Mouse (Mus musculus) G1E (cell line): ENCODE data around the gene Pear1. TPM values are rescaled to one million over a fixed set of nuclear protein-coding genes. Genes with fewer than 3 reads are reported as not detected.

Experiments used
- ATAC-seq: 2 replicates; pipeline ENCODE4 v1.8.0; 2016; ENCODE audit warnings: mild to moderate bottlenecking; ENCODE audit not compliant: insufficient number of reproducible peaks, poor library complexity, low FRiP score, severe bottlenecking; ENCODE audit errors: extremely low read depth
- DNase-seq: peaks from one replicate; pipeline ENCODE4 v3.0.0; 2012; ENCODE audit warnings: low spot score
- H3K27me3 ChIP-seq: 2 replicates; pipeline ENCODE4 v1.6.1; 2012; ENCODE audit warnings: mild to moderate bottlenecking, low read length, inconsistent platforms; ENCODE audit not compliant: insufficient read depth
- H3K36me3 ChIP-seq: replicated peaks from 2 replicates; pipeline ENCODE3; 2012; ENCODE audit warnings: mild to moderate bottlenecking, inconsistent platforms
- H3K4me1 ChIP-seq: 2 replicates; pipeline ENCODE4 v1.6.1; 2012; ENCODE audit warnings: low read depth, low read length, inconsistent platforms, mixed read lengths; ENCODE audit not compliant: insufficient read depth
- H3K4me3 ChIP-seq: 2 replicates; pipeline ENCODE4 v1.5.1; 2012; ENCODE audit warnings: low read depth, mild to moderate bottlenecking, inconsistent platforms, low read length, moderate library complexity, mixed read lengths
- H3K9me3 ChIP-seq: replicated peaks from 2 replicates; pipeline ENCODE4 v1.6.1; 2012; ENCODE audit warnings: inconsistent platforms
- CTCF ChIP-seq: IDR thresholded peaks from 2 replicates; pipeline ENCODE4 v1.5.1; 2012; ENCODE audit warnings: low read depth, low read length, inconsistent platforms, mixed read lengths
- GATA1 ChIP-seq: IDR thresholded peaks from 2 replicates; pipeline ENCODE4 v1.6.1; 2012; ENCODE audit warnings: borderline replicate concordance, low read length, inconsistent platforms, mixed read lengths
- GATA2 ChIP-seq: IDR thresholded peaks from 2 replicates; pipeline ENCODE4 v1.6.1; 2012; ENCODE audit warnings: low read depth, low read length, inconsistent platforms, borderline replicate concordance
- POLR2AphosphoS5 ChIP-seq: IDR thresholded peaks from 2 replicates; pipeline ENCODE4 v1.6.1; 2012; ENCODE audit warnings: low read depth, low read length, inconsistent platforms; ENCODE audit not compliant: insufficient replicate concordance
- TAL1 ChIP-seq: conservative IDR thresholded peaks from 2 replicates; pipeline ENCODE4 v1.6.1; 2012; ENCODE audit warnings: low read depth, low read length, inconsistent platforms, mixed read lengths
- polyA plus RNA-seq: library from polyadenylated mRNA; stranded (reverse); fragments of >175 nt; gene quantifications from 2 replicates; pipeline ENCODE4 v1.2.3, GENCODE M21; 2012
- total RNA-seq, 2 experiments: library from RNA; stranded (forward) in 1 of 2; stranded (reverse) in 1 of 2; fragments of 200-1000 nt in 1 of 2; fragments of >200 nt in 1 of 2; fragmentation: Nextera tagmentation in 1 of 2; gene quantifications; 2 replicates each; pipeline ENCODE4 v1.2.3; 2014 to 2017

The Pear1 gene
- total and polyA plus RNA-seq, 3 experiments: 0.05 TPM; not detected in 2

- no peak overlapping the region for H3K4me3 ChIP-seq
- DNase-seq (no peak), ATAC-seq (no peak)
- TF ChIP-seq CTCF: no peak
- TF ChIP-seq GATA2: no peak
- no peak for TF ChIP-seq GATA1
- no peak for TF ChIP-seq TAL1
- TF ChIP-seq POLR2AphosphoS5: no peak
- H3K36me3 ChIP-seq: peaks cover 90% of the 10 kb centered on the region
- H3K27me3 ChIP-seq: no peaks in the 10 kb centered on the region
- no peaks in the 10 kb centered on the region for H3K9me3 ChIP-seq
- H3K4me1 ChIP-seq: no peaks in the 10 kb centered on the region
These were observed 91.0 kb downstream of the Pear1 start for GRCm38 (mm10) chr3:87733098-87733497.

- TF ChIP-seq GATA1 (no peak), GATA2 (no peak), TAL1 (no peak), CTCF (no peak), POLR2AphosphoS5 (no peak)
- Histone ChIP-seq H3K27me3 (no peaks in the 10 kb centered on the region), H3K4me3 (no peak overlapping the region), H3K9me3 (no peaks in the 10 kb centered on the region), H3K36me3 (peaks cover 89% of the 10 kb centered on the region), H3K4me1 (no peaks in the 10 kb centered on the region)
- DNase-seq: no peak
- no peak for ATAC-seq
These were observed 95.4 kb downstream of the Pear1 start for GRCm38 (mm10) chr3:87728696-87729095.

GRCm38 (mm10) chr3:87726191-87726590 is 97.9 kb downstream of the Pear1 start:
- no peaks in the 10 kb centered on the region for H3K27me3 ChIP-seq
- no peak overlapping the region for H3K4me3 ChIP-seq
- H3K9me3 ChIP-seq: no peaks in the 10 kb centered on the region
- ATAC-seq (no peak), DNase-seq (no peak)
- H3K4me1 ChIP-seq: no peaks in the 10 kb centered on the region
- TF ChIP-seq CTCF (no peak), GATA2 (no peak), TAL1 (no peak), POLR2AphosphoS5 (no peak), GATA1 (no peak)
- H3K36me3 ChIP-seq: peaks cover 85% of the 10 kb centered on the region

- Histone ChIP-seq H3K36me3 (peaks cover 86% of the 10 kb centered on the region), H3K4me3 (no peak overlapping the region), H3K9me3 (no peaks in the 10 kb centered on the region), H3K27me3 (no peaks in the 10 kb centered on the region), H3K4me1 (no peaks in the 10 kb centered on the region)
- no peak for ATAC-seq
- TF ChIP-seq POLR2AphosphoS5 (no peak), GATA2 (no peak), GATA1 (no peak), CTCF (no peak), TAL1 (no peak)
- no peak for DNase-seq
These were observed 98.5 kb downstream of the Pear1 start for GRCm38 (mm10) chr3:87725396-87726160.

- Histone ChIP-seq H3K9me3 (no peaks in the 10 kb centered on the region), H3K4me1 (no peaks in the 10 kb centered on the region), H3K4me3 (no peak overlapping the region), H3K27me3 (no peaks in the 10 kb centered on the region), H3K36me3 (peaks cover 78% of the 10 kb centered on the region)
- no peak for DNase-seq
- no peak for ATAC-seq
- TF ChIP-seq GATA1 (no peak), TAL1 (no peak), CTCF (no peak), GATA2 (no peak), POLR2AphosphoS5 (no peak)
These were observed 99.5 kb downstream of the Pear1 start for GRCm38 (mm10) chr3:87724556-87724955.

- no peaks in the 10 kb centered on the region for H3K4me1 ChIP-seq
- no peak overlapping the region for H3K4me3 ChIP-seq
- DNase-seq (no peak), ATAC-seq (no peak)
- TF ChIP-seq CTCF (no peak), TAL1 (no peak), GATA2 (no peak), POLR2AphosphoS5 (no peak), GATA1 (no peak)
- H3K27me3 ChIP-seq: no peaks in the 10 kb centered on the region
- H3K9me3 ChIP-seq: no peaks in the 10 kb centered on the region
- peaks cover 67% of the 10 kb centered on the region for H3K36me3 ChIP-seq
These were observed 105.6 kb downstream of the Pear1 start for GRCm38 (mm10) chr3:87718525-87718924.

Other genes with a start within 250 kb of the Pear1 start
- gene Arhgef11, start 206.7 kb downstream of the Pear1 start, total RNA-seq (2014; fragmentation: Nextera tagmentation): 11.4 and 14.4 TPM in 2 replicates
- 9.4 and 14.5 TPM in 2 replicates for gene Arhgef11, start 206.7 kb downstream of the Pear1 start, total RNA-seq (2017)
- gene Arhgef11, start 206.7 kb downstream of the Pear1 start, polyA plus RNA-seq: 3.2 and 5.1 TPM in 2 replicates
- gene Lrrc71, start 75.7 kb downstream of the Pear1 start, total RNA-seq (2014; fragmentation: Nextera tagmentation): not detected in 2 replicates
- gene Lrrc71, start 75.7 kb downstream of the Pear1 start, total RNA-seq (2017): 0.23 and 0.33 TPM in 2 replicates
- gene Lrrc71, start 75.7 kb downstream of the Pear1 start, polyA plus RNA-seq: not detected in 2 replicates
- gene Ntrk1, start 29.1 kb downstream of the Pear1 start, total RNA-seq (2014; fragmentation: Nextera tagmentation): not detected in 2 replicates
- gene Ntrk1, start 29.1 kb downstream of the Pear1 start, total RNA-seq (2017): not detected in 2 replicates
- gene Ntrk1, start 29.1 kb downstream of the Pear1 start, polyA plus RNA-seq: not detected in 2 replicates
- not detected in 2 replicates for gene Insrr, start 27.4 kb downstream of the Pear1 start, total RNA-seq (2014; fragmentation: Nextera tagmentation)
- 0.05 and 0.06 TPM in 2 replicates for gene Insrr, start 27.4 kb downstream of the Pear1 start, total RNA-seq (2017)
- not detected in 2 replicates for gene Insrr, start 27.4 kb downstream of the Pear1 start, polyA plus RNA-seq
- gene Sh2d2a, start 22.4 kb upstream of the Pear1 start, total RNA-seq (2014; fragmentation: Nextera tagmentation): not detected in 2 replicates
- 0.16 and 0.17 TPM in 2 replicates for gene Sh2d2a, start 22.4 kb upstream of the Pear1 start, total RNA-seq (2017)
- gene Sh2d2a, start 22.4 kb upstream of the Pear1 start, polyA plus RNA-seq: not detected in 2 replicates
- gene Prcc, start 61.3 kb upstream of the Pear1 start, total RNA-seq (2014; fragmentation: Nextera tagmentation): 41.3 and 44.7 TPM in 2 replicates
- 28.5 and 32.3 TPM in 2 replicates for gene Prcc, start 61.3 kb upstream of the Pear1 start, total RNA-seq (2017)
- gene Prcc, start 61.3 kb upstream of the Pear1 start, polyA plus RNA-seq: 75.9 and 99.7 TPM in 2 replicates
- 722 and 799 TPM in 2 replicates for gene Hdgf, start 82.0 kb upstream of the Pear1 start, total RNA-seq (2014; fragmentation: Nextera tagmentation)
- gene Hdgf, start 82.0 kb upstream of the Pear1 start, total RNA-seq (2017): 506 and 578 TPM in 2 replicates
- gene Hdgf, start 82.0 kb upstream of the Pear1 start, polyA plus RNA-seq: 1,810 and 2,017 TPM in 2 replicates
- gene Mrpl24, start 95.2 kb upstream of the Pear1 start, total RNA-seq (2014; fragmentation: Nextera tagmentation): 289 and 317 TPM in 2 replicates
- gene Mrpl24, start 95.2 kb upstream of the Pear1 start, total RNA-seq (2017): 183 and 204 TPM in 2 replicates
- 21.2 and 24.9 TPM in 2 replicates for gene Mrpl24, start 95.2 kb upstream of the Pear1 start, polyA plus RNA-seq
- 67.3 and 70.8 TPM in 2 replicates for gene Isg20l2, start 106.0 kb upstream of the Pear1 start, total RNA-seq (2014; fragmentation: Nextera tagmentation)
- gene Isg20l2, start 106.0 kb upstream of the Pear1 start, total RNA-seq (2017): 54.1 and 54.9 TPM in 2 replicates
- 15.8 and 18.3 TPM in 2 replicates for gene Isg20l2, start 106.0 kb upstream of the Pear1 start, polyA plus RNA-seq
- 14.9 and 20.4 TPM in 2 replicates for gene Rrnad1, start 106.4 kb upstream of the Pear1 start, total RNA-seq (2014; fragmentation: Nextera tagmentation)
- 19.2 and 24.8 TPM in 2 replicates for gene Rrnad1, start 106.4 kb upstream of the Pear1 start, total RNA-seq (2017)
- gene Rrnad1, start 106.4 kb upstream of the Pear1 start, polyA plus RNA-seq: 28.7 and 38.2 TPM in 2 replicates
- gene Crabp2, start 124.4 kb upstream of the Pear1 start, total RNA-seq (2014; fragmentation: Nextera tagmentation): not detected in 2 replicates
- 0.38 TPM in 1 of 2 replicates, not detected in the other for gene Crabp2, start 124.4 kb upstream of the Pear1 start, total RNA-seq (2017)
- not detected in 2 replicates for gene Crabp2, start 124.4 kb upstream of the Pear1 start, polyA plus RNA-seq
- not detected in 2 replicates for gene Nes, start 146.8 kb upstream of the Pear1 start, total RNA-seq (2014; fragmentation: Nextera tagmentation)
- gene Nes, start 146.8 kb upstream of the Pear1 start, total RNA-seq (2017): 0.12 and 0.22 TPM in 2 replicates
- gene Nes, start 146.8 kb upstream of the Pear1 start, polyA plus RNA-seq: 0.02 TPM in 2 replicates
- gene Bcan, start 175.9 kb upstream of the Pear1 start, total RNA-seq (2014; fragmentation: Nextera tagmentation): not detected in 2 replicates
- 0.06 TPM in 1 of 2 replicates, not detected in the other for gene Bcan, start 175.9 kb upstream of the Pear1 start, total RNA-seq (2017)
- gene Bcan, start 175.9 kb upstream of the Pear1 start, polyA plus RNA-seq: not detected in 2 replicates
- gene Hapln2, start 203.3 kb upstream of the Pear1 start, total RNA-seq (2014; fragmentation: Nextera tagmentation): not detected in 2 replicates
- gene Hapln2, start 203.3 kb upstream of the Pear1 start, total RNA-seq (2017): not detected in 2 replicates
- not detected in 2 replicates for gene Hapln2, start 203.3 kb upstream of the Pear1 start, polyA plus RNA-seq
- 22.5 and 27.8 TPM in 2 replicates for gene Gpatch4, start 218.8 kb upstream of the Pear1 start, total RNA-seq (2014; fragmentation: Nextera tagmentation)
- gene Gpatch4, start 218.8 kb upstream of the Pear1 start, total RNA-seq (2017): 15.0 and 16.6 TPM in 2 replicates
- gene Gpatch4, start 218.8 kb upstream of the Pear1 start, polyA plus RNA-seq: 31.3 and 48.1 TPM in 2 replicates
- gene Naxe, start 234.2 kb upstream of the Pear1 start, total RNA-seq (2014; fragmentation: Nextera tagmentation): 41.1 and 42.1 TPM in 2 replicates
- gene Naxe, start 234.2 kb upstream of the Pear1 start, total RNA-seq (2017): 40.1 and 42.4 TPM in 2 replicates
- 44.1 and 52.8 TPM in 2 replicates for gene Naxe, start 234.2 kb upstream of the Pear1 start, polyA plus RNA-seq